Mouse (Mus musculus): ENCODE measurements at regions not wholly inside any gene's neighbourhood (a gene's known extent, or its start where the extent isn't known, plus 50 kb on each side); places are given as distances from the start of the nearest gene placed in this dataset.

DNA sequence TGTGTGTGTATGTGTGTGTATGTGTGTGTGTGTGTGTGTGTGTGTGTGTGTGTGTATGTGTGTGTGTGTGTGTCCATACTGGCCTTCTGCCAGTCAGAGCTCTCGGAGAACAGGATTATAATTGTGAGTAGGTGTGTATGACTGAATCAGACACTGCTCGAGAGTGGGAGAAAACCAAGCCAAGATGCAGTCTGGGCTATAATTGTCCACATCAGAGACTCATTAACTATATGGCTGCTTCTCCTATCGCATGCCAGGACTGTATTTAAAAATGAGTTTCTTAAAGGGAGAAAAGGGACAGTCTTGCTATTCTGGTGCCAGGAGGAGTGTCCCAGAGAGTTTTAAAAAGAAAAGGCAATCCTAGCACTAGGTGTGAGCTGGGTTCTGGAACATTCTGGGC, 58.7 kb upstream of the Adpgk start:
- no peak for DNase-seq

GRCm38 (mm10) chr9:59231947-59232346, 59.4 kb upstream of the Adpgk start:
- DNase-seq: no peak

GRCm38 (mm10) chr9:59231186-59231585, 60.2 kb upstream of the Adpgk start:
- no peak for DNase-seq

DNA sequence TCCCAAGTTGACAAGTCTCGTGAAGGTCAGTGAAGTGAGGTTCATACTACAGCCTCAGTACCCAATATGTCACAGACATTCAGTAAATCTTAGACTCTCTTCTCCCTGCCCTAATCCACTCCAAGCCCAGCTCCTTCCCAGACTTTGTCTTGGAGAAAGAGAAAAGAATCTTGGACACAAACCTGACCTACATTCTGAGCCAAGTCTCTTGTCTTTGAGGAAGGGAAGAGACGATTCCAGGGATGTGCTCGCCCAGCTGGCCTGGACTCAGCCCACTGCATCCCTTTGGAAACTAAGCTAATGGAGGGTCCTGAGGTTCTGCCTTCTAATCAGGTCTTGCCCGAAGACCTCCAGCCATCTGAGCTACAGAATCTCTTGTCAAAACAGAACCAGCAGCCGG, 61.2 kb upstream of the Adpgk start:
- no peak for DNase-seq

DNA sequence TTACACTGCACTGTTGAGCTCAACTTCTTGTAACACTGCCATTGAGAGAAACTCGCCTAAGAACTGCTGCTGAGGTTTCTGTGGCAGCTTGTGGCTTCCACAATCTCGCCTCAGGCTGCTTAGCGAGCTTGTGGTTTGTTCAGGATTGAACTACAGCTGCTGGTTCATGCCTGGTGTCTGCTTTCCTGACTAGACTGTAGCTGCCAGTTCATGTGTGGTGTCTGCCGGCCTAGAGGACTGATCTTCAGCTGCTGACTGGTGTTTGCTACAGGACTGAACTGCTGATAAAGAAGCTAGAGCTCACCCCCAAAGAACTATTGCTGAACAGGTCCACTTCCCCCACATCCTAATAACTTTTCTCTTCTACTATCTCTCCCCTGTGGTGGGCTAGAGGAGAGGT, 63.4 kb upstream of the Adpgk start:
- no peak for DNase-seq

GRCm38 (mm10) chr9:59226361-59226760, 65.0 kb upstream of the Adpgk start:
- DNase-seq: peak; percentile 43 to 55

DNA sequence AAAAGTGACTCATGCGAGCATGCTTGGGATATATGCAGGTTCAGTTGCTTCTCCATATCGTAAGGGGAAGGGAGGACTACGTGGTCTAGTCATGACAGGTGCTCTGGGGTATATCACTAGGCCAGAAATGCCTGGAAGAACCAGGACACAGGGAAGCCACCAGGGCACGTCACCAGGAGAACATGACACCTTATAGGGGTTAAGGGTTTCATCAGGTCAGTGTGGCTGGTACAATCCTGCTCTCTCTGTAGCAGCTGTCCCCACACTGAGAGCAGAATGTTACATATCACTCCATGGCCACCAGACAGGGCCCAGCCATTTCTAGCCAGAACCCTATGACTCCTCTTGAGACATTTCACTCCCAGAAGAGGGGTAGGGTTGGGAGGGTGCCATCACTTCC, 72.1 kb upstream of the Adpgk start:
- no peak for DNase-seq

DNA sequence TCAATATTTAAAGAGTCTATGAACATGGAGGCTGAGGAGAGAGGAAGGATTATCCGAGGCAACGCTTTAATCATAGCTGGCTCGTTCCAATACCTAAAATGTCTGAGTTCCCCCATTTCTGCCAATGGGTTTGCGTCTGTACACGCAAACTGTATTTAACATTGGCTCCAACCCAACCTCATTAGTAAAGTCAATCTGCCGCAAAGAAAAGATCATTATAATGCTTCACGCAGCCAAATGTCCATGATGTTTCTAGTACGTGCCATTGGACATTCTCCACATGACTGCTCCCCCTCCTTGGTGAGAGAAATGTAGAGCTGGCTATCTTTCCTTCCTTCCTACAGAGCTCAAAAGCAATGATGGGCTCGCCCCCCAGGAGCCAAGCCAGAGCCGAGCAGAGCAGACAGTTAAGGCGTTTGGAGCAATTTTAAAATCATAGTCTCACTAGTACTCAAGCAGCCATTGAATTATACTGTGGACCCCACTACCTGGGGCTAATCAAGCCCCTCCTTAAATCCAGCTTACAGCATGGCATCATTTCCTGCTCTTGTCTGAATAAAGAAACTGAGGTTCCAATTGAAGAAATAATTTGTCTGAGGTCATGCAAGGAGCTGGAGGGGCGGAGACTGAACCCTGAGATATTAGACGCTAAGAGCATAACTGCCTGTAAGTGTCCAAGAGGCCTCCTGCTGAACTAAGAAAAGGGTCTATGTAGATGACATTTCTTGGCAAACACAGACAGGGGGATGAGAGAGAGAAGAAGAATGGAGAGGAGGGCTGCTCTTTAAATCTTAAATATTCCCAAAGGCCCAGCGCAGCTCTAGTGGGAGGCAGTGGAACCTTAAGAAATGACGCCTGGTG, 88.5 kb upstream of the Adpgk start:
- peak in 1 of 2 experiments; percentile 45 for DNase-seq

- no peak for DNase-seq
Measured at GRCm38 (mm10) chr9:59199495-59200196, 91.7 kb upstream of the Adpgk start.

DNA sequence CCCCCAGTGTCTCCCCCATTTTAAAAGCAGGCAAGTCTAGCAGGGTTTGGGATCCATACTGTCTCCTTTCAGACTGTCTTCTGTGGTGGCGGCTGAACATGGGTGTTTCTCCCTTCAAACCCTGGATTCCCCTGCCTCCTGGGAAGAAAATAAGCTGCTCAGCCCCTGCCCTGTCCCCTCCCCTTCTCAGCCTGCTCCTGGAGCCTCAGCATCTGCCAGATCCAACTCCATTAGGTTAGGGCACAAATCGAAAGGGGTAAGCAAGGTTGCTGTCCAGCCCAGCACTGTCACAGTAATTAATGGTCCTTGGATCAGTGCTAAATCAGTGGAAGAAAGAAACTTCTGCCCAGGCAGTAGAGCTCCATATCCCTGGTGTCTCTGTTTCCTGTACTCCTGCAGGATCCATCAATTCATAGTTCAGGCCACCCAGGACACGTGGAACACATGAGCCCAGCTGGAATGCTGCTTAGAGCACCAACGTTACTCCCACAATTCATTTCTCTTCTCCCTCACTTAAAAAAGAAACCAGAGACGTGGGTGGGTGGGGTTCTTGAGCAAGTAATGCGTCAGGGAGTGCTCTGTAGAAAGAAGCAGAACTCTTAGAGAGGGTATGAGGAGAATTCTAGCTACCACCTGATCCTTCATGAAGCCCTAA, 93.0 kb upstream of the Adpgk start:
- DNase-seq: no peak

DNA sequence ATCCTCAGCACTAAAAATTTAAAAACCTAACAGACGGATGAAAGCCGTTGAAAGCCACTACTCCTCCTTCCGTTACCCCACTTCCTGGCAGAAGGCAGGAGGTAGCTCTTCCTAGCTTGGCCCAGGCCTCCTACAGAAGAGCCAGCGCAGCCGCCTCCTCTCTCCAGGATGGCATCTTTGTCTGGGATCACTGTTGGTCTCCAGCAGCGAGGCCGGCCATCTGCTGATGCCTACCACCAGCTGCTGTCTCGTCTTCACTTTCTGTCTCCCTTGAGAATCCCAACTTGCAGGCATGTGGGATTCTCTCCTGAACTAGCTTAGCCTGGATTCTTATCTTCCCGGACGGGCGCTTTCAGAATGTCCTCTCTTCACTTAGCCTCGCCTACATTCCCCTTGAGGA, 93.9 kb upstream of the Adpgk start:
- peak; percentile 76 to 78 for DNase-seq

- peak in 1 of 2 experiments; percentile 50 for DNase-seq
Measured at GRCm38 (mm10) chr9:59193971-59194370, 97.4 kb upstream of the Adpgk start.

- peak; percentile 85 for DNase-seq
Measured at GRCm38 (mm10) chr9:59189141-59189540, 102.2 kb upstream of the Adpgk start.

DNA sequence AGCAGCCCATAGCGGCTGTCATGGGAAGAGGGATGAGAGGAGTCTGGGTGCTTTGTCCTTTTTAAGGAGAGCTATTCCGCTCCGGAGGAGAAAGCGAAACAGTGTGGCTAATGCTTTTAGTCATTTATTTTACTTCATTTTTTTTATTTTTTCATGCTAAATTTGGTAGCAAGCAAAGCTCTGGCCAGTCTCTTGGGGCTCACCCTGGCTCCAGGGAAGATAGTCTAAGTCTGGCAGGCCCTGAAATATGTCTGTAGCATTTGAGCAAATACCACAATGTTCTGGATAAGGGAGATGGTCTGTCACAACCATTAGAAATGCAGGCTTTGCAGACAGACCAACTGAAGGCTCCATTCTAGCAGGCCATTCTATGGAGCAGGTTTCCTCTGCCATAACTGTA, 102.9 kb upstream of the Adpgk start:
- DNase-seq: no peak

DNA sequence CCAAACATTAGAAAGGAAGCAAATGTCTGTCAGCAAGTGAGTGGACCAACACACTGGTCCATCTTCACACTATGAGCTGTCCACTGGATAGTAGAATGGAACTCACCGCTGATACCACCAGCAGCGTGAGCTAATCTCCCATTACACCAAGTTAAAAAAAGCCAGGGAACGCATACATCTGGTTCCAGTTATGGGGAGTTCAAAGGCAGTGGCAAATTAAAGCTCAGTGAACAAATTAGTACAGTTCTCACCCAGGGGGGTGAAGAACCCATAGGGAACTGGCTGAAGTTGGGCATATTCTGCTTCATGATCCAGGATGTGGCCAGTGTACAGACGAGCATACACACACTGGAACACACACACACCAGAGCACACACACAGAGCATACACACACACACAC, 105.0 kb upstream of the Adpgk start:
- no peak for DNase-seq

GRCm38 (mm10) chr9:59184089-59184488, 107.3 kb upstream of the Adpgk start:
- no peak for DNase-seq

- no peak for DNase-seq
Measured at GRCm38 (mm10) chr9:59182906-59183305, 108.5 kb upstream of the Adpgk start.

DNA sequence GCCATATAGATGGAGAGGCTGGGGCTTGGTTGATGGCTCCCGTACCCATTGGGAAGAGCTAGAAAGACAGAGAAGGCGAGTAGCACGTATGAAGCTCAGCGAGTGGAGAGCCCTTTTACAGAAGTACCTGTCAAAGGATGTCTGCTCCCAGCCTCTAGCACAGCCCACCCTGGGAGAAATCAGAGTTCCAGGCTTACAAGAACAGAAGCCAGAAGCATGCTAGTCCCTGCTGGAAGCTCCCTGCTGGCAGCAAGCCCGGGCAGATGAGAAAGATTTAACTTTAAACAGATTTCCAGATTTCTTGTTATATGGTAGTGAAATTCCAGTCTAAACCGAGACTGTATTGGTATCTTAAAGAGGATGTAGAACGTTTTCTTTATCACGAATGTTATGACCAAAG, 108.9 kb upstream of the Adpgk start:
- no peak for DNase-seq

GRCm38 (mm10) chr9:59171576-59171975, 119.8 kb upstream of the Adpgk start:
- peak; percentile 71 to 75 for DNase-seq

GRCm38 (mm10) chr9:59163390-59163976, 127.2 kb upstream of the Neo1 start:
- no peak for DNase-seq

- DNase-seq: peak in 1 of 2 experiments; percentile 28
Measured at GRCm38 (mm10) chr9:59162954-59163353, 126.7 kb upstream of the Neo1 start.

- DNase-seq: no peak
Measured at GRCm38 (mm10) chr9:59157663-59158062, 121.4 kb upstream of the Neo1 start.

DNA sequence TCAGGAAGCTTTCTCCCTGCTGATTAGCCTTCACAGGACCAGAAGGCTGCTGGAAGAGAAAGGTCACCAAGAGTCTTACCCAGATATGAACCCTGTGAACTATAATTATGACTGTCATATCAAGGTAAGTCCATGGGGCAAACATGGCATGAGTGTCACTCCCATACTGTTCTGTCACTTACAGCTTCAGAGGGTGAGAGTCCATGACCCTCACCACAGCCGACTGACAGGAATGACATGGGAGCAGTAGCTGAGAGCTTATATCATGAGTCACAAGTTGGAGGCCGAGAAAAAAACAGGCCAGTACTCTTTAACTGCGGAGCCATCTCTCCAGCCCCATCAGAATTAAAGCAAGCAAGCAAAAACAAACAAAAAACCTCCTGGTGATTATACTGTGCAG, 117.7 kb upstream of the Neo1 start:
- DNase-seq: no peak
